Mouse (Mus musculus) lung, adult 10 weeks (tissue): Measurements from ENCODE around the gene Serpina1d. TPM values are rescaled to one million over a fixed set of nuclear protein-coding genes. Genes with fewer than 3 reads are reported as not detected.

Experiments
- polyA plus RNA-seq: library from polyadenylated mRNA; stranded (reverse); fragments of 350-450 nt; fragmentation: Illumina TruSeq; extraction: RNeasy Lipid Tissue Mini Kit (QIAGEN cat#74804); gene quantifications from one replicate; pipeline ENCODE4 v1.2.3, GENCODE M21; 2014; ENCODE audit warnings: low read depth, low replicate concordance; ENCODE audit not compliant: insufficient read depth

Serpina1d gene
- polyA plus RNA-seq, result not detected

DNA sequence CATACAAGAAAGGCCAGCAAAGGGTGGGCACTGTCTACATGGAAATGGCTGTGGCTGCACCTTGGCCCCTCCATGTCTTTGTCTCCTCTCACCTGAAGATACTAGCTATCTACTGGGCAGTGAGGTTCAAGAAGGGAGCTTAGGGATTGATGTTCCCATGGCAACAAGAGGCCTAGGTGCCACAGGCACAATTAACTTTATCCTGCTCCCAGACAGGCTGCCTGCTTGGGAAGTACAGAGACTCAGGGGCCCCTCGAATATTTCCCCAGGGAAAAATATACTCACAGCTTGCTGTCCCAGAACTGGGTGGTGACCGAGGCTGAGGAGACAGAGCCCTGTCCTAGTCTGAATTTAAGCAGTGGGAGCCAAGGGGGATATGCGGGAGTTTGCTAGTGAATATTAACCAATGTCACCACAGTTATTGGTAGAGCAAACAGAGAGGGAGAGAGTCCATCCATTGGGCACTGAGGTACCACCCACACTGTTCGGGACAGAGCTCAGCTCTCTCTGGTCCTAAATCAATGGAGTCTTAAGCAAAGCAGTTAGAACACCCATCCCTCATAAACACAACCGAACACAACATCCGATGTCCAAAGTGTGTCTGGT lies at the start of gene Serpina1d:
TSS of gene Serpina1d (minus strand) at position 347 of the 606 bp plus-strand sequence.

Other genes with a start within 250 kb of the Serpina1d start
- gene Ppp4r4, start 241.3 kb downstream of the Serpina1d start, polyA plus RNA-seq, result 2.8 TPM
- gene Serpina10, start 142.1 kb downstream of the Serpina1d start, polyA plus RNA-seq, result 0.50 TPM
- not detected for gene Serpina6, start 116.4 kb downstream of the Serpina1d start, polyA plus RNA-seq
- not detected for gene Serpina16, start 97.5 kb downstream of the Serpina1d start, polyA plus RNA-seq
- not detected for gene Serpina1f, start 78.1 kb downstream of the Serpina1d start, polyA plus RNA-seq
- 0.28 TPM for gene Serpina1b, start 56.8 kb upstream of the Serpina1d start, polyA plus RNA-seq
- gene Serpina1a, start 90.0 kb upstream of the Serpina1d start, polyA plus RNA-seq, result 0.21 TPM
- gene Serpina1c, start 131.3 kb upstream of the Serpina1d start, polyA plus RNA-seq, result not detected
- not detected for gene Serpina1e, start 185.4 kb upstream of the Serpina1d start, polyA plus RNA-seq
- 0.15 TPM for gene Serpina11, start 216.4 kb upstream of the Serpina1d start, polyA plus RNA-seq
- gene Serpina9, start 240.2 kb upstream of the Serpina1d start, polyA plus RNA-seq, result 1.5 TPM